Mouse (Mus musculus) midbrain, embryonic 13.5 days (tissue): Measurements from ENCODE around the gene Uchl4. TPM values are rescaled to one million over a fixed set of nuclear protein-coding genes. Genes with fewer than 3 reads are reported as not detected.

Experiments
- ATAC-seq: fragments of 200-750 bp; cut with Nextera tagmentation; 2 replicates; pipeline ENCODE4 v1.8.0; 2017; ENCODE audit warnings: mild to moderate bottlenecking, moderate TSS enrichment, moderate library complexity
- H3K27ac ChIP-seq: fragments of 300-500 bp; sonication (generic); 2 replicates; pipeline ENCODE4 v1.5.1; 2015; ENCODE audit warnings: inconsistent platforms, mild to moderate bottlenecking, moderate library complexity
- H3K27me3 ChIP-seq: fragments of 300-500 bp; sonication (generic); 2 replicates; pipeline ENCODE4 v1.6.1; 2015; ENCODE audit warnings: mild to moderate bottlenecking, inconsistent platforms
- H3K36me3 ChIP-seq: fragments of 300-500 bp; sonication (generic); 2 replicates; pipeline ENCODE4 v1.6.1; 2015; ENCODE audit warnings: mild to moderate bottlenecking, inconsistent platforms
- H3K4me1 ChIP-seq: fragments of 300-500 bp; sonication (generic); replicated peaks from 2 replicates; pipeline ENCODE4 v1.6.1; 2015; ENCODE audit warnings: inconsistent platforms
- H3K4me2 ChIP-seq: fragments of 300-500 bp; sonication (generic); replicated peaks from 2 replicates; pipeline ENCODE4 v1.6.1; 2015; ENCODE audit warnings: moderate library complexity, mild to moderate bottlenecking, inconsistent platforms
- H3K4me3 ChIP-seq: fragments of 300-500 bp; sonication (generic); replicated peaks from 2 replicates; pipeline ENCODE4 v1.5.1; 2015; ENCODE audit warnings: mild to moderate bottlenecking, inconsistent platforms
- H3K9ac ChIP-seq: fragments of 300-500 bp; sonication (generic); replicated peaks from 2 replicates; pipeline ENCODE4 v1.6.1; 2015; ENCODE audit warnings: mild to moderate bottlenecking, inconsistent platforms
- H3K9me3 ChIP-seq: fragments of 300-500 bp; sonication (generic); 2 replicates; pipeline ENCODE4 v1.6.1; 2016; ENCODE audit warnings: mild to moderate bottlenecking, inconsistent platforms
- WGBS: fragments of 180-500 bp; shearing (Covaris S2); methylation state at CpG from one replicate; pipeline ENCODE4 v1.1.7; 2015; 5-methylcytosine and 5-hydroxymethylcytosine counted together
- polyA plus RNA-seq: library from polyadenylated mRNA; unstranded; fragments of >200 nt; fragmentation: Nextera tagmentation; extraction: Ambion mirVana; gene quantifications from 2 replicates; pipeline ENCODE4 v1.2.1, GENCODE M21; 2015

Gene Uchl4
- polyA plus RNA-seq, 1 experiment from 2014 or later: 2.8 TPM

- H3K36me3 ChIP-seq: no peaks in the 10 kb centered on the region
- H3K27ac ChIP-seq: no peak overlapping the region
- H3K9me3 ChIP-seq: no peaks in the 10 kb centered on the region
- H3K4me3 ChIP-seq: no peak overlapping the region
- no peak overlapping the region for H3K4me2 ChIP-seq
- H3K4me1 ChIP-seq: peaks cover 18% of the 10 kb centered on the region
- 71% methylated on average over 9 of the region's 9 CpGs for WGBS
- no peak for ATAC-seq
- H3K9ac ChIP-seq: no peak overlapping the region
- no peaks in the 10 kb centered on the region for H3K27me3 ChIP-seq
Measured at GRCm38 (mm10) chr9:64232257-64232957, 2.6 kb upstream of the Uchl4 start.

GRCm38 (mm10) chr9:64233656-64234055 is 1.3 kb upstream of the Uchl4 start:
- 60% methylated on average over 5 of the region's 5 CpGs for WGBS
- H3K36me3 ChIP-seq: no peaks in the 10 kb centered on the region
- H3K27me3 ChIP-seq: no peaks in the 10 kb centered on the region
- no peak overlapping the region for H3K27ac ChIP-seq
- H3K9me3 ChIP-seq: no peaks in the 10 kb centered on the region
- H3K4me1 ChIP-seq: peaks cover 18% of the 10 kb centered on the region
- no peak for ATAC-seq
- no peak overlapping the region for H3K4me2 ChIP-seq
- H3K4me3 ChIP-seq: no peak overlapping the region
- H3K9ac ChIP-seq: no peak overlapping the region

DNA sequence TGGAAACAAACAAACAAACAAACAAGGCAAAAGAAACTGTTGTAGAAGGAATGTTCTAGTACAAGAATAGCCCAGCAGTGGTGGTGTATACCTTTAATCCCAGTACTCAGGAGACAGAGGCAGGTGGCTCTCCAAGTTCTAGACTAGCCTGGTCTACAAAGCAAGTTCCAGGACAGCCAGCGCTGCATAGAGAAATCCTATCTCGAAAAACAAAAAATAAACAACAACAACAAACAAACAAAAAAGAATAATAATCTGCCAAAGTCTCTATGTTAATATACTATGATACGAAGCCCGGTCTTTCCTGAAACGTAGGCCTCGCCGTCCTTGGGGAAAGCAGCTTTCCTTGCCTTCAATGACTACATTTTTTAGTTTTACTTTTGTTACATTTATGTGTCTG is 1.1 kb downstream of the Uchl4 start:
- Histone ChIP-seq H3K27me3 (no peaks in the 10 kb centered on the region), H3K4me3 (no peak overlapping the region), H3K4me1 (peaks cover 23% of the 10 kb centered on the region), H3K27ac (no peak overlapping the region), H3K9me3 (no peaks in the 10 kb centered on the region), H3K9ac (no peak overlapping the region), H3K4me2 (no peak overlapping the region), H3K36me3 (no peaks in the 10 kb centered on the region)
- 96% methylated on average over 7 of the region's 7 CpGs for WGBS
- ATAC-seq: no peak

- Histone ChIP-seq H3K36me3 (no peaks in the 10 kb centered on the region), H3K9ac (no peak overlapping the region), H3K27me3 (no peaks in the 10 kb centered on the region), H3K4me2 (no peak overlapping the region), H3K4me3 (no peak overlapping the region), H3K9me3 (no peaks in the 10 kb centered on the region), H3K27ac (no peak overlapping the region), H3K4me1 (peaks cover 24% of the 10 kb centered on the region)
- no peak for ATAC-seq
- WGBS: 57% methylated on average over 2 of the region's 2 CpGs
Measured at GRCm38 (mm10) chr9:64240116-64240515, 5.1 kb downstream of the Uchl4 start.

- Histone ChIP-seq H3K36me3 (no peaks in the 10 kb centered on the region), H3K27ac (0 out of 2 replicates have a peak overlapping the region, but pooled peaks have one; percentile 5), H3K4me1 (peaks cover 24% of the 10 kb centered on the region), H3K4me2 (no peak overlapping the region), H3K9ac (no peak overlapping the region), H3K9me3 (no peaks in the 10 kb centered on the region), H3K27me3 (no peaks in the 10 kb centered on the region), H3K4me3 (no peak overlapping the region)
- WGBS: 60% methylated on average over 8 of the region's 8 CpGs
- no peak for ATAC-seq
Measured at GRCm38 (mm10) chr9:64240681-64241080, 5.7 kb downstream of the Uchl4 start.

- H3K9ac ChIP-seq: no peak overlapping the region
- WGBS: 83% methylated on average over 6 of the region's 6 CpGs
- H3K9me3 ChIP-seq: no peaks in the 10 kb centered on the region
- no peak overlapping the region for H3K27ac ChIP-seq
- no peaks in the 10 kb centered on the region for H3K36me3 ChIP-seq
- H3K27me3 ChIP-seq: no peaks in the 10 kb centered on the region
- no peak overlapping the region for H3K4me3 ChIP-seq
- no peak overlapping the region for H3K4me2 ChIP-seq
- H3K4me1 ChIP-seq: peaks cover 24% of the 10 kb centered on the region
- no peak for ATAC-seq
Measured at GRCm38 (mm10) chr9:64242381-64242831, 7.4 kb downstream of the Uchl4 start.

- Histone ChIP-seq H3K9ac (no peak overlapping the region), H3K4me1 (peaks cover 34% of the 10 kb centered on the region), H3K27me3 (no peaks in the 10 kb centered on the region), H3K9me3 (no peaks in the 10 kb centered on the region), H3K36me3 (no peaks in the 10 kb centered on the region), H3K27ac (no peak overlapping the region), H3K4me2 (no peak overlapping the region), H3K4me3 (no peak overlapping the region)
- no peak for ATAC-seq
- 92% methylated on average over 1 of the region's 1 CpGs for WGBS
Measured at GRCm38 (mm10) chr9:64249371-64249770, 14.4 kb downstream of the Uchl4 start.

- Histone ChIP-seq H3K27me3 (no peaks in the 10 kb centered on the region), H3K4me2 (no peak overlapping the region), H3K4me1 (peaks cover 34% of the 10 kb centered on the region), H3K36me3 (no peaks in the 10 kb centered on the region), H3K27ac (no peak overlapping the region), H3K9me3 (no peaks in the 10 kb centered on the region), H3K4me3 (no peak overlapping the region), H3K9ac (no peak overlapping the region)
- ATAC-seq: no peak
Measured at GRCm38 (mm10) chr9:64250111-64250730, 15.2 kb downstream of the Uchl4 start.

- H3K4me2 ChIP-seq: peak overlapping the region; percentile 93
- H3K27me3 ChIP-seq: no peaks in the 10 kb centered on the region
- H3K9ac ChIP-seq: peak overlapping the region; percentile 83
- H3K4me1 ChIP-seq: peaks cover 34% of the 10 kb centered on the region
- H3K9me3 ChIP-seq: no peaks in the 10 kb centered on the region
- no peaks in the 10 kb centered on the region for H3K36me3 ChIP-seq
- 0% methylated on average over 16 of the region's 16 CpGs for WGBS
- H3K4me3 ChIP-seq: peak overlapping the region; percentile 83
- ATAC-seq: no peak; the same call in 1 of the 2 replicates
- H3K27ac ChIP-seq: peak overlapping the region; percentile 85
Measured at GRCm38 (mm10) chr9:64252591-64253020, 17.6 kb downstream of the Uchl4 start.

GRCm38 (mm10) chr9:64253021-64253904 is 18.3 kb downstream of the Uchl4 start, which contains the start of gene Map2k1:
Gene Map2k1 (minus strand): TSS chr9:64253631.
- ATAC-seq: peak; percentile 97
- Histone ChIP-seq H3K36me3 (no peaks in the 10 kb centered on the region), H3K9ac (peak within 1 kb of the TSS; percentile 83), H3K27me3 (no peaks in the 10 kb centered on the region), H3K27ac (peak within 1 kb of the TSS; percentile 85), H3K4me3 (peak within 1 kb of the TSS; percentile 83), H3K9me3 (no peaks in the 10 kb centered on the region), H3K4me2 (peak within 1 kb of the TSS; percentile 93), H3K4me1 (peaks cover 34% of the 10 kb centered on the region)
- WGBS: under 1% methylated on average over 84 of the region's 89 CpGs

DNA sequence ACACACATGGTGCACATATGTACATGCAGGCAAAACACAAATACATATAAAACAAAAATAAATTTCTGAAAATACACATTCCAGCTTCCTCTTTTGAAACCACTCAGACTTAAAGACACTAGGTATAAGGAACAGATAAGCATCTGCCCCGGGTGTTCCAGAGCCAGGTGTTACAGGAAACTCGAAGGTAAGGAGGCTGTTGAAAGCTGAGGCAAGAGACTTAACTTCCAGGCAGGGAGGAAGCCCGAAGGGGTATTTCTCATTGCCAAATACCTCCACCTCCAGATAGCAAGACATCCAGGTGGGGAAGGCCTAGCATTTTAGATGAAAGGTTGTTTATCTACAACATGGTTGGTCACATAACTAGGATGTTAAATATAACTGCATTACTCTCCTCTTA is 20.4 kb downstream of the Uchl4 start:
- Histone ChIP-seq H3K4me2 (no peak overlapping the region), H3K9me3 (no peaks in the 10 kb centered on the region), H3K4me3 (no peak overlapping the region), H3K36me3 (no peaks in the 10 kb centered on the region), H3K27ac (no peak overlapping the region), H3K4me1 (peaks cover 28% of the 10 kb centered on the region), H3K27me3 (no peaks in the 10 kb centered on the region), H3K9ac (no peak overlapping the region)
- 85% methylated on average over 3 of the region's 3 CpGs for WGBS
- no peak for ATAC-seq

- H3K27ac ChIP-seq: no peak overlapping the region
- H3K27me3 ChIP-seq: no peaks in the 10 kb centered on the region
- ATAC-seq: no peak
- WGBS: 93% methylated on average over 3 of the region's 3 CpGs
- H3K4me1 ChIP-seq: peaks cover 20% of the 10 kb centered on the region
- H3K36me3 ChIP-seq: no peaks in the 10 kb centered on the region
- no peak overlapping the region for H3K4me3 ChIP-seq
- no peak overlapping the region for H3K4me2 ChIP-seq
- no peak overlapping the region for H3K9ac ChIP-seq
- H3K9me3 ChIP-seq: no peaks in the 10 kb centered on the region
Measured at GRCm38 (mm10) chr9:64256204-64256603, 21.2 kb downstream of the Uchl4 start.
